Mouse (Mus musculus): ENCODE data around the gene Zc3h12b.

DNA sequence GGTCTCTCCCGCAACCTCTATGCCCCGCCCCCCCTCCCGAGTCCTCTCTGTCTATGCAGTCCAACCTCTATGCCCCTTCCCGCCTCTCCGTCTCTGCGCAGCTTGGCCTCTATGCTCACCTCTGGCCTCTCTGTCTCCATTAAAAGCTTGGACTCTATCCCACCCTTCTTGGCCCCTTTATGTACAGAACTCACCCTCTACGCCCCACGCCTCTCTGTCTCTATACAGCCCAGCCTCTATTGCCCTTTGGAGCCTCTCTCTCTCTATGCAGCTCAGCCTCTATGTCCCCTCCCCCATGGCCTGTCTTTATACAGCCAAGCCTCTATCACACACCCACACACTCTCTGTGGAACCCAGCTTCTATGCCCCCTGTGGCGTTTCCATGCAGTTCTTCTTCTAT, 258.5 kb downstream of the Zc3h12b start:
- TF ChIP-seq CTCF (IDR thresholded peaks at IDR 0.05; ENCODE audit: low read depth, low read length) (no peak), GATA1 (IDR thresholded peaks at IDR 0.05; ENCODE audit: borderline replicate concordance, low read length) (no peak), TAL1 (conservative IDR thresholded peaks at IDR 0.05; ENCODE audit: low read depth, low read length) (no peak), POLR2AphosphoS5 (IDR thresholded peaks at IDR 0.05; ENCODE audit: insufficient replicate concordance, low read depth, low read length) (no peak), GATA2 (IDR thresholded peaks at IDR 0.05; ENCODE audit: borderline replicate concordance, low read depth, low read length) (no peak)
